Mouse (Mus musculus) erythroblast, embryonic 14.5 days (primary cell): ENCODE data around the gene Cpb1.

Experiments used
- GATA1 ChIP-seq: IDR thresholded peaks from 2 replicates; pipeline ENCODE4 v1.6.1; 2012; ENCODE audit warnings: low read length, inconsistent platforms, mixed read lengths
- TAL1 ChIP-seq: IDR thresholded peaks from 3 replicates; pipeline ENCODE4 v1.6.1; 2012; ENCODE audit warnings: low read length, inconsistent platforms, mixed read lengths

- no peak for TF ChIP-seq GATA1
- no peak for TF ChIP-seq TAL1
These were observed 46.5 kb downstream of the Cpb1 start for GRCm38 (mm10) chr3:20229027-20229426.
